Mouse (Mus musculus) neural tube, embryonic 10.5 days (tissue): ENCODE measurements around the gene Mgmt.

ENCODE experiments used
- DNase-seq: peaks from one replicate; pipeline ENCODE4 v3.0.0-alpha.2; 2017; ENCODE audit warnings: low spot score; ENCODE audit errors: extremely low spot score

The Mgmt gene

GRCm38 (mm10) chr7:137056126-137056525, 161.7 kb downstream of the Mgmt start:
- DNase-seq: no peak

GRCm38 (mm10) chr7:137060488-137060887, 166.1 kb downstream of the Mgmt start:
- no peak for DNase-seq

- no peak for DNase-seq
Observed at GRCm38 (mm10) chr7:137061109-137061508, 166.7 kb downstream of the Mgmt start.

GRCm38 (mm10) chr7:137064255-137064654, 169.8 kb downstream of the Mgmt start:
- DNase-seq: no peak

- no peak for DNase-seq
Observed at GRCm38 (mm10) chr7:137065408-137065807, 171.0 kb downstream of the Mgmt start.

- DNase-seq: no peak
Observed at GRCm38 (mm10) chr7:137066211-137066610, 171.8 kb downstream of the Mgmt start.

- no peak for DNase-seq
Observed at GRCm38 (mm10) chr7:137066997-137067396, 172.6 kb downstream of the Mgmt start.

- no peak for DNase-seq
Observed at GRCm38 (mm10) chr7:137067758-137068157, 173.3 kb downstream of the Mgmt start.

GRCm38 (mm10) chr7:137068796-137069195, 174.4 kb downstream of the Mgmt start:
- DNase-seq: no peak

- DNase-seq: no peak
Observed at GRCm38 (mm10) chr7:137069768-137070167, 175.4 kb downstream of the Mgmt start.

GRCm38 (mm10) chr7:137071346-137071745, 176.9 kb downstream of the Mgmt start:
- no peak for DNase-seq

- DNase-seq: no peak
Observed at GRCm38 (mm10) chr7:137073878-137074277, 179.5 kb downstream of the Mgmt start.

GRCm38 (mm10) chr7:137074324-137074723, 179.9 kb downstream of the Mgmt start:
- DNase-seq: no peak

- DNase-seq: no peak
Observed at GRCm38 (mm10) chr7:137075301-137075700, 180.9 kb downstream of the Mgmt start.

- DNase-seq: no peak
Observed at GRCm38 (mm10) chr7:137080171-137080570, 185.8 kb downstream of the Mgmt start.

GRCm38 (mm10) chr7:137082171-137082570, 187.8 kb downstream of the Mgmt start:
- DNase-seq: no peak

- DNase-seq: no peak
Observed at GRCm38 (mm10) chr7:137084651-137085050, 190.2 kb downstream of the Mgmt start.

- no peak for DNase-seq
Observed at GRCm38 (mm10) chr7:137085969-137086606, 191.7 kb downstream of the Mgmt start.

GRCm38 (mm10) chr7:137087136-137087535, 192.7 kb downstream of the Mgmt start:
- DNase-seq: no peak

- DNase-seq: no peak
Observed at GRCm38 (mm10) chr7:137088141-137088540, 193.7 kb downstream of the Mgmt start.

GRCm38 (mm10) chr7:137094551-137094950, 200.1 kb downstream of the Mgmt start:
- DNase-seq: no peak

- DNase-seq: no peak
Observed at GRCm38 (mm10) chr7:137095702-137096101, 201.3 kb downstream of the Mgmt start.

- no peak for DNase-seq
Observed at GRCm38 (mm10) chr7:137099766-137100165, 205.4 kb downstream of the Mgmt start.
